Mouse (Mus musculus): ENCODE measurements around the gene Llgl2. TPM values are rescaled to one million over a fixed set of nuclear protein-coding genes. Genes with fewer than 3 reads are reported as not detected.

The Llgl2 gene
- polyA plus RNA-seq, 1 experiment from 2014 or later: 59.2 TPM

DNA sequence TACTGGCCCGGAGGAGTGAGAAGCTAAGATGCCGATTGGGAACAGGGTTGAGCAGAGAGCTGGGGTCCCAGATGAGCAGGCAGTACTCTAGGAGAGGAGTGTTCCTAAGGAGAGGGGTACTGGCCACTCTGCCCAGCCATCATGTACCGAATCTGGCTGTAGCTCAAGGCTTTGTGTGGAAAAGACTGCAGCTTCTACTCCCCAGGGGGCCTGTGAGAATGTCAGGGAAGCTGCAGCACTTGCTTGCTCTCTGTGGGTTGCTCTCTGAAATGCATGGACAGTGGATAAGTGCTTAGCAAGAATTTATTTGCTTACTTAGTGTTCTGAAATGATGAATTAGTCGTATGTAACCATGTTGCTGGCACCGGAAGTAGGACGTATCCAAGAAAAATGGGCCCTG is 37.4 kb upstream of the Llgl2 start:
- Histone ChIP-seq H3K9ac (ENCODE audit: low read length) (no peak overlapping the region), H3K27ac (ENCODE audit: low read depth) (no peak overlapping the region), H3K36me3 (ENCODE audit: control insufficient read depth, insufficient read depth, low read length) (peaks cover 38% of the 10 kb centered on the region), H3K4me3 (ENCODE audit: low read depth, low read length) (no peak overlapping the region), H3K9me3 (ENCODE audit: control insufficient read depth, low read length) (no peaks in the 10 kb centered on the region), H3K4me1 (replicated peaks; ENCODE audit: control insufficient read depth, insufficient read depth, low read length) (no peaks in the 10 kb centered on the region), H3K27me3 (replicated peaks; ENCODE audit: control insufficient read depth, insufficient read depth, low read length) (no peaks in the 10 kb centered on the region), H3K4me2 (ENCODE audit: low read length) (no peak overlapping the region)
- DNase-seq (ENCODE audit: low spot score): no peak
- ATAC-seq (replicated peaks; ENCODE audit: low FRiP score, low TSS enrichment, low read depth): no peak
- 74% methylated on average over 6 of the region's 6 CpGs for WGBS

DNA sequence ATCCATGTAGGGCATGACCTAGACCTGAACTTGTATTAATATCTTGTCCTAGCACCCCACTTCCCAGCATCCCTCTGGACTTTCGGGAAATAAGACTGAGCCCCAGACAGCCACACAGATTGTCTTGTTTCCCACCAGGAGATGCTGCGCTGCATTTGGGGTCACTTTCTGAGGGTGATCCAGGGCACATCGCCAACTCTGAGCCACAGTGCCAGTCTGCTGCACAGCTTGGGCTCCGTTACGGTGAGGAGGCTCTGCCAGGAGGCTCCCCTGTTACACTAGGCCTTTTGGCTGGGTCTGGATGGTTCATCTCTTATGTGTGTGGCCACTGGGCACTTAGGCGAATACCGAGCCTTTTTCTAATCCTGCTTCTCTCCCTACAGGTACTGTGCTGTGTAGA is 34.1 kb upstream of the Llgl2 start:
- H3K4me2 ChIP-seq (ENCODE audit: low read length): no peak overlapping the region
- WGBS: 93% methylated on average over 7 of the region's 7 CpGs
- no peak overlapping the region for H3K27ac ChIP-seq (ENCODE audit: low read depth)
- H3K36me3 ChIP-seq (ENCODE audit: control insufficient read depth, insufficient read depth, low read length): peaks cover 70% of the 10 kb centered on the region
- DNase-seq (ENCODE audit: low spot score) (no peak), ATAC-seq (replicated peaks; ENCODE audit: low FRiP score, low TSS enrichment, low read depth) (no peak)
- H3K9ac ChIP-seq (ENCODE audit: low read length): no peak overlapping the region
- no peaks in the 10 kb centered on the region for H3K9me3 ChIP-seq (ENCODE audit: control insufficient read depth, low read length)
- no peaks in the 10 kb centered on the region for H3K4me1 ChIP-seq (replicated peaks; ENCODE audit: control insufficient read depth, insufficient read depth, low read length)
- no peaks in the 10 kb centered on the region for H3K27me3 ChIP-seq (replicated peaks; ENCODE audit: control insufficient read depth, insufficient read depth, low read length)
- H3K4me3 ChIP-seq (ENCODE audit: low read depth, low read length): no peak overlapping the region

DNA sequence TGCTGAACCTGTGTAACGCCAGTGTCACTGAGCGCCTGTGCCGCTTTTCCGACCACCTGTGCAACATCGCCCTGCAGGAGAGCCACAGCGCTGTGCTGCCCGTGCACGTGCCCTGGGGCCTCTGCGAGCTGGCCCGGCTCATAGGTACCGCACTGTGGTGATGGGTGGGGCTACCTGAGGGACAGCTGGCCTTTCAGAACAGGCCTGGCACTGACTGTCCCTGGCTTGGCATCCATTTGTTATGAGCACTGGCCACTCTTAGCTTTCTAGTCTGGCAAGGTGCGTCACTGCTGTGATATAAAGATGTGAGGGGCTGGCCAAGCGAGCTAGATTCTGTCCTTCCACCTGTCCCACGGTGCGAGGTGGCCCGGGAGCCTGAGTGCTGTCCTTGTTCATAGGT is 31.9 kb upstream of the Llgl2 start:
- 97% methylated on average over 16 of the region's 16 CpGs for WGBS

DNA sequence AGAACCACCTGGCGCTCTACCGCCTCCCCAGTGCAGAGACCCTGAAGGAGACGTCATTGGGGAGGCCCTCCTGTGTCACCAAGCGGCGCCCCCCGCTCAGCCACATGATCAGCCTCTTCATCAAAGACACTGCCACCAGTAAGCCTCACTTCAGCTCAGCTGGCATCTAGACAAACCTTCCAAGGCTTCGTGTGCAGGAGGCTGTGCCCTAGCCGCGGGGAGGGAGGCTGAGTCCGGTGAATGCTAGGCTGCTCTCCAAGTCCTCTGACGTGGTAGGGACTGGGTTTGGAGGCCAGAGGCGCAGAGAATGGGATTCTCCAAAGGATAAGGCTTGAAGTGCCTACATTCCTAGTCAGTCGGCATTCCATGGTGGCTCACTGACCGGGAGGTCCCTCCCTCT is 31.5 kb upstream of the Llgl2 start:
- WGBS: 88% methylated on average over 14 of the region's 14 CpGs
- peaks cover 87% of the 10 kb centered on the region for H3K36me3 ChIP-seq (ENCODE audit: control insufficient read depth, insufficient read depth, low read length)
- ATAC-seq (replicated peaks; ENCODE audit: low FRiP score, low TSS enrichment, low read depth) (no peak), DNase-seq (ENCODE audit: low spot score) (no peak)
- H3K9ac ChIP-seq (ENCODE audit: low read length): no peak overlapping the region
- no peaks in the 10 kb centered on the region for H3K27me3 ChIP-seq (replicated peaks; ENCODE audit: control insufficient read depth, insufficient read depth, low read length)
- no peaks in the 10 kb centered on the region for H3K9me3 ChIP-seq (ENCODE audit: control insufficient read depth, low read length)
- H3K4me2 ChIP-seq (ENCODE audit: low read length): no peak overlapping the region
- H3K27ac ChIP-seq (ENCODE audit: low read depth): no peak overlapping the region
- no peaks in the 10 kb centered on the region for H3K4me1 ChIP-seq (replicated peaks; ENCODE audit: control insufficient read depth, insufficient read depth, low read length)
- no peak overlapping the region for H3K4me3 ChIP-seq (ENCODE audit: low read depth, low read length)

More for the DNA sequence above, 31.9 kb upstream of the Llgl2 start:
- H3K27me3 ChIP-seq (replicated peaks; ENCODE audit: control insufficient read depth, insufficient read depth, low read length): no peaks in the 10 kb centered on the region
- no peaks in the 10 kb centered on the region for H3K4me1 ChIP-seq (replicated peaks; ENCODE audit: control insufficient read depth, insufficient read depth, low read length)
- peaks cover 83% of the 10 kb centered on the region for H3K36me3 ChIP-seq (ENCODE audit: control insufficient read depth, insufficient read depth, low read length)
- no peak overlapping the region for H3K27ac ChIP-seq (ENCODE audit: low read depth)
- H3K9ac ChIP-seq (ENCODE audit: low read length): no peak overlapping the region
- ATAC-seq (replicated peaks; ENCODE audit: low FRiP score, low TSS enrichment, low read depth) (no peak), DNase-seq (ENCODE audit: low spot score) (no peak)
- H3K9me3 ChIP-seq (ENCODE audit: control insufficient read depth, low read length): no peaks in the 10 kb centered on the region
- no peak overlapping the region for H3K4me3 ChIP-seq (ENCODE audit: low read depth, low read length)
- H3K4me2 ChIP-seq (ENCODE audit: low read length): no peak overlapping the region

DNA sequence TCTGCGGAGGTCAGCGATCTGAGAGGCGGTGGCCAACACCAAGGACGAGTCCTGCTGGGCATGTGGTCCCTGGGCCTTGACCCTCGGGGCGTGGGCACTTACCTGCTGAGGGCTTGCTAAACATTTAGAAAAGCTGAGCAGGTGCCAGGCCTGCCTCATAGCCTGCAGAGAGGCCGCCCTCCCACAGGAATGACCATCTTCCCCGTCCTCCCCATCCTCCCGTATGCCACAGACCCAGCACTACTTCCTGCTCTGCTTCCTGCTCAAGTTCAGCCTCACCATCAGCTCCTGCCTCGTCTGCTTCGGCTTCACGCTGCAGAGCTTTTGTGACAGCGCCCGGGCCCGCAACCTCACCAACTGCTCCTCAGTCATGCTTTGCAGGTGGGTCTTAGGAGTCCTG is 27.0 kb upstream of the Llgl2 start:
- H3K4me1 ChIP-seq (replicated peaks; ENCODE audit: control insufficient read depth, insufficient read depth, low read length): no peaks in the 10 kb centered on the region
- H3K27me3 ChIP-seq (replicated peaks; ENCODE audit: control insufficient read depth, insufficient read depth, low read length): no peaks in the 10 kb centered on the region
- no peaks in the 10 kb centered on the region for H3K9me3 ChIP-seq (ENCODE audit: control insufficient read depth, low read length)
- DNase-seq (ENCODE audit: low spot score) (no peak), ATAC-seq (replicated peaks; ENCODE audit: low FRiP score, low TSS enrichment, low read depth) (no peak)
- no peak overlapping the region for H3K4me3 ChIP-seq (ENCODE audit: low read depth, low read length)
- H3K4me2 ChIP-seq (ENCODE audit: low read length): no peak overlapping the region
- H3K9ac ChIP-seq (ENCODE audit: low read length): no peak overlapping the region
- peaks cover 94% of the 10 kb centered on the region for H3K36me3 ChIP-seq (ENCODE audit: control insufficient read depth, insufficient read depth, low read length)
- 81% methylated on average over 15 of the region's 15 CpGs for WGBS
- H3K27ac ChIP-seq (ENCODE audit: low read depth): no peak overlapping the region

DNA sequence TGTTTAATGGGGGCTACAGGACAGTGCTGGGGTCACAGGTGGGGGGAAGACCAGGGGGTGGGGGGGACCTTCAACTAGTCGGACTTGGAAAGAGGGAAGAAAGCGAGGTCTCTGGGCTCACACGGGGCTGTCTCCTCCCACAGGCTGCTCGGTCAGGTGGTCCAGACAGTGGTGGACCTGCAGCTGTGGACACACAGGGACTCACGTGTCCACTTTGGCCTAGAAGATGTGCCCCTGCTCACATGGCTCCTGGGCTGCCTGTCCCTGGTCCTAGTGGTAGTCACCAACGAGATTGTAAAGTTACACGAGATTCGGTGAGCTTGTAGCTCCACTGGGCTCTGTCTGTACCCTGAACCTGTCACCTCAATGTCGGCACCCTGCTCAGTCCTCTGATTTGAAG is 26.2 kb upstream of the Llgl2 start:
- H3K4me1 ChIP-seq (replicated peaks; ENCODE audit: control insufficient read depth, insufficient read depth, low read length): no peaks in the 10 kb centered on the region
- H3K4me2 ChIP-seq (ENCODE audit: low read length): no peak overlapping the region
- H3K9ac ChIP-seq (ENCODE audit: low read length): no peak overlapping the region
- H3K27me3 ChIP-seq (replicated peaks; ENCODE audit: control insufficient read depth, insufficient read depth, low read length): no peaks in the 10 kb centered on the region
- DNase-seq (ENCODE audit: low spot score) (no peak), ATAC-seq (replicated peaks; ENCODE audit: low FRiP score, low TSS enrichment, low read depth) (no peak)
- 78% methylated on average over 9 of the region's 9 CpGs for whole genome bisulfite sequencing
- peaks cover 94% of the 10 kb centered on the region for H3K36me3 ChIP-seq (ENCODE audit: control insufficient read depth, insufficient read depth, low read length)
- H3K4me3 ChIP-seq (ENCODE audit: low read depth, low read length): no peak overlapping the region
- no peak overlapping the region for H3K27ac ChIP-seq (ENCODE audit: low read depth)
- H3K9me3 ChIP-seq (ENCODE audit: control insufficient read depth, low read length): no peaks in the 10 kb centered on the region

DNA sequence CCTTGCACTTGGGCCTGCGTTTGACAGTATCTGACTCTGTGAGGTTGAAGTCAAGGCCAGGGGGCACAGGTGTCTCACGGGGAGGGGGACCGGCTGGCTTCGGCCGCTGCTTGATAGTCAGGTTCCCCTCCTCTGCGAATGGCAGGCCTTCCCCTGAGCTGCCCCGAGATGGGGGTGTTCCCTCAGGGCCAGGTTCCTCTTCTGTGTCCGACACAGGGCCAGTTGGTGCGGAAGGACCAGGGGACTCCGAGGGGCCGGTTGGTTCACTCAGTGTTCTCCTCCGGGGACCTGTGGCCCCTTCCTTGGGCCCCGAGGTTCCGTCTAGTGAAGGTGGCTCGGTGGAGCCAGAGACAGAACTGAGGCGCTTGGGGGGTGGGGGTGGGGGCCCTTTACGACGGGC is 22.9 kb upstream of the Llgl2 start:
- H3K9ac ChIP-seq (ENCODE audit: low read length): no peak overlapping the region
- H3K4me1 ChIP-seq (replicated peaks; ENCODE audit: control insufficient read depth, insufficient read depth, low read length): no peaks in the 10 kb centered on the region
- no peaks in the 10 kb centered on the region for H3K9me3 ChIP-seq (ENCODE audit: control insufficient read depth, low read length)
- peaks cover 93% of the 10 kb centered on the region for H3K36me3 ChIP-seq (ENCODE audit: control insufficient read depth, insufficient read depth, low read length)
- no peaks in the 10 kb centered on the region for H3K27me3 ChIP-seq (replicated peaks; ENCODE audit: control insufficient read depth, insufficient read depth, low read length)
- H3K4me3 ChIP-seq (ENCODE audit: low read depth, low read length): no peak overlapping the region
- WGBS: 88% methylated on average over 18 of the region's 18 CpGs
- no peak overlapping the region for H3K4me2 ChIP-seq (ENCODE audit: low read length)
- DNase-seq (ENCODE audit: low spot score) (no peak), ATAC-seq (replicated peaks; ENCODE audit: low FRiP score, low TSS enrichment, low read depth) (no peak)
- no peak overlapping the region for H3K27ac ChIP-seq (ENCODE audit: low read depth)

DNA sequence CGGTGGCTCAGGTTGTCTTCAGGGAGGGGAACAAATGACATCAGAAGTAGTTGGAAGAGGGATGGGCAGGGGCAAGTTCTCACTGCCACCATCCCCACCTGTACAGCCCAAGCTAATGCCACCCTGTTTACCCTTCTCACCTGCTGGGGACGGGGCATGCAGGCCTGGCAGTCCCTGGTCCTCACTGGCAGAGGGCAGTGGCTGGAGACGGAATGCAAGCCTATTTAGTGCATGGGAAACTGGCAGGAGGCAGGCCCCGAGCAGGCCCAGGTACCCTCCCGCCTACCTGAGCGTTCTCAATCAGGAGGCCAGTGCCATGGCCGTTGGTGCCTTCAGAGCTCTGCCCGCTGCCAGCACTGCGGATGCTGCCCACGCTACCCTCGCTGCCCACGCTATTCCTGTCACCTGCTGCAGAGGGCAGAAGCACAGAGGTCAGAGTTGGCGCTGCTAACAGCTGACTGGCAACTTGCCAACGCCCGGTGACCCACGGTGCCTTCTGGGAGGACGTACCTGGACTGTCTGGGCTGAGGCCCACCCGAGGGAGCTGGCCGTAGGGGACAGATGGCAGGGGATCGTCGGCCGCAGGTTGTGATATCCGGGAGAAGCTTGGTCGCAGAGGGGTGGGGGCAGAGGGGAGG is 20.7 kb upstream of the Llgl2 start:
- peaks cover 2% of the 10 kb centered on the region; the same call in 1 of the 2 replicates for H3K4me1 ChIP-seq (replicated peaks; ENCODE audit: control insufficient read depth, insufficient read depth, low read length)
- 92% methylated on average over 24 of the region's 24 CpGs for WGBS

DNA sequence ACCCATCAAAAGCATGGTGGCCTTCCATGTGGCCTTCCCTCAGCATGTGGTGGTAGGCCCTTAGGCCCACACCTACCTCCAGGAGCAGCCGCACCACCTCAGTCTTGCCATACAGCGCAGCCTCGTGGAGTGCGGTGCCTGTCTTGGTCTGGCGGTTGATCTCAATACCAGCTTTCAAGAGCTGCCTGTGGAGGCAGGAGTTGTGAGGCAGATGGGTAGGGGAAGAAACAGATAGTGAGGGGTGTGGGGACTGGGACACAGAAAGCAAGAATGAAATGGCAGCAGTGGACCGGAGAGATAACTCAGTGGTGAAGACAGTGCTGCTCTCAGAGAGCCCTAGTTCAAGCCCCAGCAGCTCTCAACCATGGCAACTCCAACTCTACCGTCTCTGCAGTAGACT is 18.8 kb upstream of the Llgl2 start:
- no peak overlapping the region for H3K4me2 ChIP-seq (ENCODE audit: low read length)
- DNase-seq (ENCODE audit: low spot score): no peak
- H3K9me3 ChIP-seq (ENCODE audit: control insufficient read depth, low read length): no peaks in the 10 kb centered on the region
- H3K27me3 ChIP-seq (replicated peaks; ENCODE audit: control insufficient read depth, insufficient read depth, low read length): no peaks in the 10 kb centered on the region
- H3K36me3 ChIP-seq (ENCODE audit: control insufficient read depth, insufficient read depth, low read length): peaks cover 72% of the 10 kb centered on the region
- peaks cover 20% of the 10 kb centered on the region for H3K4me1 ChIP-seq (replicated peaks; ENCODE audit: control insufficient read depth, insufficient read depth, low read length)
- no peak overlapping the region for H3K27ac ChIP-seq (ENCODE audit: low read depth)
- ATAC-seq (replicated peaks; ENCODE audit: low FRiP score, low TSS enrichment, low read depth): no peak
- H3K9ac ChIP-seq (ENCODE audit: low read length): no peak overlapping the region
- no peak overlapping the region for H3K4me3 ChIP-seq (ENCODE audit: low read depth, low read length)
- 95% methylated on average over 7 of the region's 7 CpGs for WGBS

More for the DNA sequence above, 20.7 kb upstream of the Llgl2 start:
- Histone ChIP-seq H3K4me3 (ENCODE audit: low read depth, low read length) (no peak overlapping the region), H3K9ac (ENCODE audit: low read length) (no peak overlapping the region), H3K4me2 (ENCODE audit: low read length) (no peak overlapping the region), H3K27me3 (replicated peaks; ENCODE audit: control insufficient read depth, insufficient read depth, low read length) (no peaks in the 10 kb centered on the region), H3K27ac (ENCODE audit: low read depth) (no peak overlapping the region), H3K9me3 (ENCODE audit: control insufficient read depth, low read length) (no peaks in the 10 kb centered on the region), H3K36me3 (ENCODE audit: control insufficient read depth, insufficient read depth, low read length) (peaks cover 87% of the 10 kb centered on the region)
- DNase-seq (ENCODE audit: low spot score) (no peak), ATAC-seq (replicated peaks; ENCODE audit: low FRiP score, low TSS enrichment, low read depth) (no peak)

Measured in intestine, embryonic 14.5 days (tissue).